Mouse (Mus musculus) ZHBTc4 (cell line): ENCODE data around the gene Srrm2.
A peak's percentile ranks its signal among the peaks of the same experiment; 100 is the strongest.

ENCODE experiments used
- DNase-seq: peaks from one replicate; pipeline ENCODE4 v3.0.0-alpha.2; 2011; ENCODE audit warnings: low read depth, low spot score

Srrm2 gene

GRCm38 (mm10) chr17:23853292-23853691 lies 63.0 kb downstream of the Srrm2 start:
- peak; percentile 59 for DNase-seq

DNA sequence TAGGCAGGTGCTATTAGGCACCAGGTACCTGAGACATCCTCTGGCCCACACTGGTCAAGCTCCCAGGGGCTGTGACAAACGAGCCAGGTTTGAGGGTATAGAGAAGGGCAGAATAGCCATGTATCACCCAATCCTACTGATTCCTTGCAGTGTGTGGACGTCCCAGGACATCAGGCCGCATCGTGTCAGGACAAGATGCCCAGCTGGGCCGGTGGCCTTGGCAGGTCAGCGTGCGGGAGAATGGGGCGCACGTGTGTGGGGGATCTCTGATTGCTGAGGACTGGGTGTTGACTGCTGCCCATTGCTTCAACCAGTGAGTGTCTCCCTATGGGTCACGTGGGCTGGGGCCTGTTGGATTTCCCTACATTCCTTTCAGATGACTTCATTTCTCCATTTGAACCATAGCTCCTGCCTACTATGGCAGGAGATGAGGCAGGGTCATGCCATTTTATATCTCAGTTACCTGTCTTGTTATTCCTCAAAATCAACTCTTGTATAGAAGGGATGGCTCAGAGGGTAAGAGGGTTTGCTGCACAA lies 64.0 kb downstream of the Srrm2 start:
- no peak for DNase-seq

DNA sequence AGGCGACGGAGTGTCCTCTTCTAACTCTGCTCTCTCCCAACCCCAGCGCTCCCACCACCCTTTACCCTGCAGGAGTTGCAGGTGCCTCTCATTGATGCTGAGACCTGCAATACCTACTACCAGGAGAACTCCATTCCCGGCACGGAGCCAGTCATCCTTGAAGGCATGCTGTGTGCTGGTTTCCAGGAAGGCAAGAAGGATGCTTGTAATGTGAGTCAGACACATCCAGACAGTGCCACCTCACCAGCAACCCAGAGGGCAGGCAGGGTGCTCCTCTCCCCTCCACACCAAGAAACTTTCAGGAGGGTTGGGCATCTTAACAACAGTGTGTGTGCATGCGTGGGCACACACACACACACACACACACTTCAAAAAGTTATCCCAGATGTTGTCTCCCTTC lies 66.9 kb downstream of the Srrm2 start:
- no peak for DNase-seq

DNA sequence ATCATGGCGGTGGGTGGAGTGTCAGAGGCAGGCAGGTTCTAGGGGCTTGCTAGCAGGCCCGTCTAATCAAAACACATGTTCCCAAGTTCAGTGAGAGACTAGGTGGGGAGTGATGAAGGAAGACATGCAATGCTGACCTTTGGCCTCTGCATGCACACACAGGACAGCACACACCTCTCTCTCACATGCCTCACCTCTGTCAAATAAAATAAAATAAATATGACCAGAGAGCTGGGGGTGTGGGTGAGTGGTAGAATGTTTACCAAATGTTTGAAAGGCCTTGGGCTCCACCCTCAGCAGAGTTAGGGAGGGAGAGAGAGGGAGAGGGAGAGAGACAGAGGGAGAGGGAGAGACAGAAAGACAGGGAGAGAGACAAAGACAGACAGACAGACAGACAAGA lies 67.6 kb downstream of the Srrm2 start:
- DNase-seq: no peak

DNA sequence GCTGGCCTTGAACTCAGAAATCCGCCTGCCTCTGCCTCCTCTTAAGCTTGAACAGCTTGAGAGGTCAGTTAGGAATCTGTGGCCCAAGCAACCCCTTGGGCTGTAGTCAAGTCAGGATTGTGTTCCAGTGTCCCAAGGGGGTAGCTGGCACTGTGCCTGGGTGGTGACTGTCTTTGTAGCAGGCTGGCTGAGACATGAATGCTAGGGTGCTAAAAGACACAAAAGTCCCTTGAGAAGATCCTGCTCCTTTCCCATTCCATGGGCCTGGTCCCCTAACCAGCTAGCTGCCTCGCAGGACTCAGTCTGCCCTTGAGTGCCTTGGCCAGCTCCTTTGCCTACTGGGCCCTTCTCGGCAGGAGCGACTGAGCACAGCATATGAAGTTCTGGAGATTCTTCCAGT lies 72.6 kb downstream of the Srrm2 start:
- no peak for DNase-seq

DNA sequence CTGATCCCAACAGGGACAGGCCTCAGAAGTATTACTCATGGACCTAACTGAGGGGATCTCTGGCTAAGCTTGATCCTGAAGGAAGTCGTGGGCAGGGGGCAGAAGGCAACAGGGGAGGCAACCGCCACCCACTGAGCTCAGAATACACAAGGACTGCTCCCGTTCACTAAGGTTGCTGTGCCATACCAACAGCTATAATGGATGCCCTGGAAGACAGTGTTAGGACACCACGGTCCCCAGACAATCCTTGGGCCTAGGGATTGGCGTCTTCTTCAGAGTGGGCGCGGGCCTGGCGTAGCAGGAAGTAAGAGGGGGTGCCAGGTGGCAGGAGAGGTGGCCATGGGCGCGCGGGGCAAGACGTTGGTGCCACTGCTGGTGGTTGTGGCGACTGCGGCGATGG lies 77.4 kb downstream of the Srrm2 start, which contains the start of gene Prss21:
Gene Prss21, plus strand, starts transcription at position 301 of the 400 bp plus-strand sequence.
- no peak for DNase-seq

DNA sequence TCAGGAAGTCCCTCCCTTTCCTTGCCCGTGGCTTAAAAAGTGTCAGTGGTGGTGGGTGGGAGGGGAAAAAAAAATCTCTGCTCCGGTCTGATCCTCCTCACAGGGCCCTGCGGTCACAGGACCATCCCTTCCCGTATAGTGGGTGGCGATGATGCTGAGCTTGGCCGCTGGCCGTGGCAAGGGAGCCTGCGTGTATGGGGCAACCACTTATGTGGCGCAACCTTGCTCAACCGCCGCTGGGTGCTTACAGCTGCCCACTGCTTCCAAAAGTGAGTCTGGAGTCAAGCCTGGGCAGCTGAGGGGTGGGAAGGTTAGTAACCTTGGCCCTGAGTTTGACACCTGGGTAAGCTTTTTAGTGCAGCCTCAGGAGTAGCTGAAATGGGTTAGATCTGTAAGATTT lies 78.2 kb downstream of the Srrm2 start:
- no peak for DNase-seq
